Mouse (Mus musculus): Measurements from ENCODE around the gene Frmd4b. TPM values are rescaled to one million over a fixed set of nuclear protein-coding genes. Genes with fewer than 3 reads are reported as not detected.

The Frmd4b gene
- total and polyA plus RNA-seq, 3 experiments: 0.13 to 0.70 (median 0.13) TPM

- Histone ChIP-seq H3K9ac (ENCODE audit: insufficient read depth, low read depth) (no peak overlapping the region), H3K4me2 (ENCODE audit: insufficient read depth, low read depth, poor library complexity, severe bottlenecking) (no peak overlapping the region), H3K9me3 (replicated peaks; ENCODE audit: low read length) (peaks cover 3% of the 10 kb centered on the region), H3K4me1 (ENCODE audit: control insufficient read depth in 1 of 2, insufficient read depth in 2 of 2) (no peaks in the 10 kb centered on the region), H3K27me3 (replicated peaks) (no peaks in the 10 kb centered on the region), H3K27ac (ENCODE audit: insufficient read depth, low read depth) (no peak overlapping the region), H3K79me2 (replicated peaks; ENCODE audit: control insufficient read depth, extremely low read depth, insufficient read depth, poor library complexity, severe bottlenecking) (no peaks in the 10 kb centered on the region), H3K4me3 (replicated peaks in 1 of 3; ENCODE audit: low read depth in 2 of 3, low read length in 2 of 3, poor library complexity in 1 of 3) (no peak overlapping the region), H3K36me3 (replicated peaks in 1 of 2; ENCODE audit: control insufficient read depth in 1 of 2, insufficient read depth in 1 of 2, low read length in 1 of 2) (no peaks in the 10 kb centered on the region)
- DNase-seq (ENCODE audit: extremely low read depth): no peak
- in situ Hi-C loops (cut with MboI; ENCODE audit: low pct_ligation_motif_present, low pct_unique_long_range_greater_than_20kb, low sequenced_read_pairs): no loop called here
- TF ChIP-seq JUN (IDR thresholded peaks at IDR 0.05; ENCODE audit: insufficient read depth, low read depth, low read length): no peak
- TF ChIP-seq PAX5 (IDR thresholded peaks at IDR 0.05; ENCODE audit: low read length): no peak
- TF ChIP-seq CHD2 (IDR thresholded peaks at IDR 0.05; ENCODE audit: low read length): no peak
- no peak for TF ChIP-seq E2F4 (IDR thresholded peaks at IDR 0.05; ENCODE audit: insufficient replicate concordance, low read depth, low read length)
- no peak for TF ChIP-seq MXI1 (IDR thresholded peaks at IDR 0.05; ENCODE audit: low read depth, low read length)
- no peak for TF ChIP-seq ZNF384 (IDR thresholded peaks at IDR 0.05; ENCODE audit: low read depth, low read length)
- TF ChIP-seq BHLHE40 (IDR thresholded peaks at IDR 0.05; ENCODE audit: low read depth, low read length): no peak
- no peak for TF ChIP-seq MYC (IDR thresholded peaks at IDR 0.05; ENCODE audit: low read depth, low read length)
- no peak for TF ChIP-seq EP300 (IDR thresholded peaks at IDR 0.05; ENCODE audit: low read length)
- no peak for TF ChIP-seq ZC3H11A (IDR thresholded peaks at IDR 0.05; ENCODE audit: low read depth, low read length)
- TF ChIP-seq NELFE (IDR thresholded peaks at IDR 0.05; ENCODE audit: low read depth, low read length): no peak
- TF ChIP-seq JUND (conservative IDR thresholded peaks at IDR 0.05; ENCODE audit: low read depth, low read length): no peak
- no peak for TF ChIP-seq HCFC1 (IDR thresholded peaks at IDR 0.05; ENCODE audit: low read depth, low read length)
- no peak for TF ChIP-seq CTCF (conservative IDR thresholded peaks at IDR 0.05 in 1 of 2, IDR thresholded peaks at IDR 0.05 in 1 of 2; ENCODE audit: low read depth in 2 of 2, low read length in 2 of 2)
- TF ChIP-seq MAFK (IDR thresholded peaks at IDR 0.05; ENCODE audit: insufficient replicate concordance, low read length): no peak
- no peak for TF ChIP-seq KAT2A (IDR thresholded peaks at IDR 0.05; ENCODE audit: insufficient replicate concordance, low read length)
- TF ChIP-seq USF1 (IDR thresholded peaks at IDR 0.05; ENCODE audit: low read depth, low read length): no peak
- no peak for TF ChIP-seq CHD1 (IDR thresholded peaks at IDR 0.05; ENCODE audit: low read depth, low read length)
- dilution Hi-C loops (cut with MboI; ENCODE audit: extremely low pct_ligation_motif_present, extremely low pct_unique_long_range_greater_than_20kb, low sequenced_read_pairs): no loop called here
These were observed 41.6 kb upstream of the Frmd4b start for GRCm38 (mm10) chr6:97658921-97659320.

- no peaks in the 10 kb centered on the region for H3K4me1 ChIP-seq (ENCODE audit: control insufficient read depth in 1 of 2, insufficient read depth in 2 of 2)
- H3K36me3 ChIP-seq (replicated peaks in 1 of 2; ENCODE audit: control insufficient read depth in 1 of 2, insufficient read depth in 1 of 2, low read length in 1 of 2): no peaks in the 10 kb centered on the region
- peaks cover 3% of the 10 kb centered on the region for H3K9me3 ChIP-seq (replicated peaks; ENCODE audit: low read length)
- no peaks in the 10 kb centered on the region for H3K79me2 ChIP-seq (replicated peaks; ENCODE audit: control insufficient read depth, extremely low read depth, insufficient read depth, poor library complexity, severe bottlenecking)
- in situ Hi-C loops (cut with MboI; ENCODE audit: low pct_ligation_motif_present, low pct_unique_long_range_greater_than_20kb, low sequenced_read_pairs): no loop called here
- no peak overlapping the region for H3K9ac ChIP-seq (ENCODE audit: insufficient read depth, low read depth)
- DNase-seq (ENCODE audit: extremely low read depth): no peak
- H3K27ac ChIP-seq (ENCODE audit: insufficient read depth, low read depth): no peak overlapping the region
- no peak overlapping the region for H3K4me3 ChIP-seq (replicated peaks in 1 of 3; ENCODE audit: low read depth in 2 of 3, low read length in 2 of 3, poor library complexity in 1 of 3)
- no peak overlapping the region for H3K4me2 ChIP-seq (ENCODE audit: insufficient read depth, low read depth, poor library complexity, severe bottlenecking)
- dilution Hi-C loops (cut with MboI; ENCODE audit: extremely low pct_ligation_motif_present, extremely low pct_unique_long_range_greater_than_20kb, low sequenced_read_pairs): no loop called here
- H3K27me3 ChIP-seq (replicated peaks): no peaks in the 10 kb centered on the region
- no peak for TF ChIP-seq POLR2AphosphoS2 (IDR thresholded peaks at IDR 0.05; ENCODE audit: low read depth, low read length)
- no peak for TF ChIP-seq BHLHE40 (IDR thresholded peaks at IDR 0.05; ENCODE audit: low read depth, low read length)
- TF ChIP-seq PAX5 (IDR thresholded peaks at IDR 0.05; ENCODE audit: low read length): no peak
- no peak for TF ChIP-seq ETS1 (conservative IDR thresholded peaks at IDR 0.05; ENCODE audit: low read depth, low read length)
- no peak for TF ChIP-seq MXI1 (IDR thresholded peaks at IDR 0.05; ENCODE audit: low read depth, low read length)
- TF ChIP-seq RAD21 (IDR thresholded peaks at IDR 0.05; ENCODE audit: low read depth, low read length): no peak
- TF ChIP-seq NRF1 (IDR thresholded peaks at IDR 0.05; ENCODE audit: low read depth, low read length): no peak
- TF ChIP-seq MEF2A (IDR thresholded peaks at IDR 0.05; ENCODE audit: borderline replicate concordance, low read depth, low read length): no peak
- TF ChIP-seq HCFC1 (IDR thresholded peaks at IDR 0.05; ENCODE audit: low read depth, low read length): no peak
- TF ChIP-seq SIN3A (IDR thresholded peaks at IDR 0.05; ENCODE audit: low read length): no peak
- TF ChIP-seq UBTF (IDR thresholded peaks at IDR 0.05; ENCODE audit: low read depth, low read length): no peak
- TF ChIP-seq NELFE (IDR thresholded peaks at IDR 0.05; ENCODE audit: low read depth, low read length): no peak
- no peak for TF ChIP-seq ZC3H11A (IDR thresholded peaks at IDR 0.05; ENCODE audit: low read depth, low read length)
- TF ChIP-seq E2F4 (IDR thresholded peaks at IDR 0.05; ENCODE audit: insufficient replicate concordance, low read depth, low read length): no peak
- no peak for TF ChIP-seq CTCF (conservative IDR thresholded peaks at IDR 0.05 in 1 of 2, IDR thresholded peaks at IDR 0.05 in 1 of 2; ENCODE audit: low read depth in 2 of 2, low read length in 2 of 2)
- TF ChIP-seq JUND (conservative IDR thresholded peaks at IDR 0.05; ENCODE audit: low read depth, low read length): no peak
- TF ChIP-seq USF1 (IDR thresholded peaks at IDR 0.05; ENCODE audit: low read depth, low read length): no peak
- TF ChIP-seq ZMIZ1 (IDR thresholded peaks at IDR 0.05; ENCODE audit: low read depth, low read length): no peak
These were observed 38.6 kb upstream of the Frmd4b start for GRCm38 (mm10) chr6:97655986-97656385.

Data from CH12.LX (cell line).